ENCODE assay signal across 10 mouse cellular contexts in the genomic region with DNA sequence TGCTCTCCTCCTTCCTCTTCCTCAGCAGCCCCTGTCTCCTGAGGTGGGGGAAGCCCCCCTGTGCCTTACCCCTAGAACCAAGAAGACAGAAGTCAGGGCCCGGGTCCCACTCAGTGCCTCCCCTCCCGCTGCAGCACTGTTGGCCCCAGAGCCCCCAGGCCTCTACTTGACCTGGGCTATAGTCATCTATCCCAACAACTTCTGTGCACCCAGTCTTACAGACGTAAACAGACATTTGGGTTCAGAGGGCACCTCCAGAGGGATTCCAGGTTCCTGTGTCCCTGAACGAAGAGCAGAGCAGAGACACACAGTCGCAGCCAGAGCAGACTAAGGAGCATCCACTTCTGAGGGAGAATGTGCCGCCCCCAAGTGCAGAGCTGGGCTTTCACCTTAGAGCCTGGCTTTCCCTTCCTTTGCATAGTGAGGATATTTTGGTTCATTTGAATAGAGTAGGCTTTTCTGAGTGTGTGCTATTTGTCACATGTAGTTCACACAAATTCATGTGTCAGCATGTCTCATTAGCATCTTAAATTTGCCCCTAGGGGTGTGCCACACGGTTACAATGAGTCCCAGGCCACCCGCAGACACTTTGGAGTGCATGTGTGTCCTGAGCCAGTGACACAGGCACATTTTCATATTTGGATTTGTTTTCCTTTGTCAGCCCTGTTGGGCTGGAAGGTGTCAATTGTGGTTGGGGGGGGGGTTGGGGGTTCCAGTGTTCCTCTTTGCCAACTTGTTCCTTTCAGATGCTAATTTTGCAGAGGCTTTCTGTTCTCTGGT. TPM values are rescaled to one million over a fixed set of nuclear protein-coding genes. Genes with fewer than 3 reads are reported as not detected.
DNase-seq lines count a peak whose midpoint lies in the region; ATAC-seq and TF ChIP-seq lines count a peak whose summit lies in the region.
"Had no signal": no experiment of that assay in that cellular context is flagged by ENCODE, and none has a peak within 500 bp of the region (broad histone marks: within the 10 kb centered on the region; RNA-seq: fewer than 3 reads in every experiment).

No protein-coding gene starts in this region.

- no peak for DNase-seq in lung, embryonic 14.5 days
- no peak for DNase-seq in lung, adult 18-20 months
- peak; percentile 46 for DNase-seq in midbrain, embryonic 10.5 days (ENCODE audit: low spot score)
- no peak for DNase-seq in cerebellum, adult 9-10 months
- DNase-seq in adipocyte (ENCODE audit: low spot score): no peak
- DNase-seq: spleen, adult 18-20 months had no signal

- no peak for ATAC-seq in lung, embryonic 14.5 days (ENCODE audit: insufficient read depth)
- ATAC-seq in forebrain, embryonic 15.5 days (replicated peaks): peak; percentile 56
- no peak for ATAC-seq in stomach, embryonic 15.5 days (ENCODE audit: insufficient read depth, low FRiP score, low read depth)
- no peak for ATAC-seq in inflammation-experienced regulatory T-cells, adult 6 months

- H3K9ac ChIP-seq in lung, embryonic 14.5 days: no peak overlapping the region
- H3K9ac ChIP-seq in forebrain, embryonic 15.5 days (replicated peaks): no peak overlapping the region
- H3K9ac ChIP-seq in stomach, embryonic 15.5 days: no peak overlapping the region
- H3K9ac ChIP-seq: liver, embryonic 15.5 days had no signal

- WGBS in lung, embryonic 14.5 days: 45% methylated on average over 8 of the region's 8 CpGs
- 11% methylated on average over 8 of the region's 8 CpGs for WGBS in forebrain, embryonic 15.5 days
- WGBS in midbrain, embryonic 10.5 days: 14% methylated on average over 8 of the region's 8 CpGs
- whole genome bisulfite sequencing in stomach, embryonic 15.5 days: 58% methylated on average over 8 of the region's 8 CpGs

- no peaks in the 10 kb centered on the region for H3K9me3 ChIP-seq in lung, embryonic 14.5 days (ENCODE audit: low read depth, low read length)
- no peaks in the 10 kb centered on the region for H3K9me3 ChIP-seq in forebrain, embryonic 15.5 days
- no peaks in the 10 kb centered on the region for H3K9me3 ChIP-seq in midbrain, embryonic 10.5 days (replicated peaks)
- H3K9me3 ChIP-seq in stomach, embryonic 15.5 days: no peaks in the 10 kb centered on the region
- H3K9me3 ChIP-seq: liver, embryonic 15.5 days had no signal

- no peaks in the 10 kb centered on the region for H3K36me3 ChIP-seq in lung, embryonic 14.5 days (ENCODE audit: insufficient read depth)
- H3K36me3 ChIP-seq in forebrain, embryonic 15.5 days: no peaks in the 10 kb centered on the region
- H3K36me3 ChIP-seq in midbrain, embryonic 10.5 days: peaks cover 2% of the 10 kb centered on the region
- no peaks in the 10 kb centered on the region for H3K36me3 ChIP-seq in stomach, embryonic 15.5 days

- peaks cover 22% of the 10 kb centered on the region for H3K4me1 ChIP-seq in lung, embryonic 14.5 days (ENCODE audit: insufficient read depth)
- peaks cover 74% of the 10 kb centered on the region for H3K4me1 ChIP-seq in forebrain, embryonic 15.5 days
- H3K4me1 ChIP-seq in midbrain, embryonic 10.5 days: peaks cover 92% of the 10 kb centered on the region
- H3K4me1 ChIP-seq in stomach, embryonic 15.5 days: peaks cover 52% of the 10 kb centered on the region

- no peak for TF ChIP-seq CTCF in lung, embryonic 14.5 days (IDR thresholded peaks at IDR 0.05; ENCODE audit: low read depth)

- H3K27ac ChIP-seq in lung, embryonic 14.5 days (ENCODE audit: low read depth): 0 out of 2 replicates have a peak overlapping the region, but pooled peaks have one; percentile 43
- H3K27ac ChIP-seq in forebrain, embryonic 15.5 days (replicated peaks): peak overlapping the region; percentile 72
- H3K27ac ChIP-seq in midbrain, embryonic 10.5 days (replicated peaks): peak overlapping the region; percentile 93
- H3K27ac ChIP-seq in stomach, embryonic 15.5 days: peak overlapping the region; percentile 3; the same call in 1 of the 2 replicates
- H3K27ac ChIP-seq: liver, embryonic 15.5 days had no signal

- no peak overlapping the region for H3K4me2 ChIP-seq in lung, embryonic 14.5 days
- H3K4me2 ChIP-seq in forebrain, embryonic 15.5 days (replicated peaks): no peak overlapping the region
- H3K4me2 ChIP-seq in stomach, embryonic 15.5 days: no peak overlapping the region
- H3K4me2 ChIP-seq: liver, embryonic 15.5 days had no signal

- H3K27me3 ChIP-seq in lung, embryonic 14.5 days (ENCODE audit: insufficient read depth, low read length): no peaks in the 10 kb centered on the region
- H3K27me3 ChIP-seq in forebrain, embryonic 15.5 days: no peaks in the 10 kb centered on the region
- H3K27me3 ChIP-seq in midbrain, embryonic 10.5 days (ENCODE audit: low read depth, poor library complexity, severe bottlenecking): peaks cover 39% of the 10 kb centered on the region
- H3K27me3 ChIP-seq in stomach, embryonic 15.5 days (replicated peaks): no peaks in the 10 kb centered on the region
- H3K27me3 ChIP-seq: liver, embryonic 15.5 days had no signal

- H3K4me3 ChIP-seq in lung, embryonic 14.5 days (ENCODE audit: low read depth, low read length): no peak overlapping the region
- no peak overlapping the region for H3K4me3 ChIP-seq in forebrain, embryonic 15.5 days
- peak overlapping the region; percentile 41 for H3K4me3 ChIP-seq in midbrain, embryonic 10.5 days
- H3K4me3 ChIP-seq in stomach, embryonic 15.5 days (replicated peaks): no peak overlapping the region
- H3K4me3 ChIP-seq: liver, embryonic 15.5 days had no signal

RNA-seq across cellular contexts. Expression of gene Parvg, which starts 22.0 kb away (rescaled TPM):
- polyA plus RNA-seq in lung, embryonic 14.5 days (2014; fragmentation: Nextera tagmentation; extraction: Ambion mirVana): 1.5 and 1.7 TPM in 2 replicates
- 0.75 and 1.0 TPM in 2 replicates for polyA plus RNA-seq in forebrain, embryonic 15.5 days (2015; fragmentation: Nextera tagmentation; extraction: Ambion mirVana)
- polyA plus RNA-seq in midbrain, embryonic 10.5 days (2016; fragmentation: Nextera tagmentation; extraction: Ambion mirVana): 0.89 and 1.0 TPM in 2 replicates
- polyA plus RNA-seq in stomach, embryonic 15.5 days (2015; fragmentation: Nextera tagmentation; extraction: Ambion mirVana): 3.8 and 3.9 TPM in 2 replicates
- 10 to 100 TPM; 77.7 to 87.6 (median 81.4) TPM for polyA plus RNA-seq in inflammation-experienced regulatory T-cells, adult 6 months (2017; shearing (Covaris generic))

Comparison
In these comparisons a context has a peak if more than half of its experiments do, and no peak if none do; other contexts are left out.
1. H3K27ac ChIP-seq: peak in every context shown above with its lines; median percentile 93 in midbrain, embryonic 10.5 days; 72 in forebrain, embryonic 15.5 days; 43 in lung, embryonic 14.5 days; 3 in stomach, embryonic 15.5 days.
2. RNA of gene Parvg, which starts 22.0 kb away (polyA plus RNA-seq): 77.7 to 87.6 TPM in inflammation-experienced regulatory T-cells, adult 6 months; 3.8 to 3.9 TPM in stomach, embryonic 15.5 days, 1.5 to 1.7 TPM in lung, embryonic 14.5 days, 0.75 to 1.0 TPM in forebrain, embryonic 15.5 days and 0.89 to 1.0 TPM in midbrain, embryonic 10.5 days; every median in the first group is over 10 times any median in the second.